Mouse (Mus musculus) WW6 (cell line): ENCODE measurements around the gene Atp1b3.
"Not testable (repeated sequence)": the region's sequence is repeated elsewhere in the genome, so short reads cannot be mapped to it uniquely, and the experiment has no call there.

Experiments
- DNase-seq: peaks from one replicate; pipeline ENCODE4 v3.0.0-alpha.2; 2013; ENCODE audit warnings: low read depth, low spot score

The Atp1b3 gene

DNA sequence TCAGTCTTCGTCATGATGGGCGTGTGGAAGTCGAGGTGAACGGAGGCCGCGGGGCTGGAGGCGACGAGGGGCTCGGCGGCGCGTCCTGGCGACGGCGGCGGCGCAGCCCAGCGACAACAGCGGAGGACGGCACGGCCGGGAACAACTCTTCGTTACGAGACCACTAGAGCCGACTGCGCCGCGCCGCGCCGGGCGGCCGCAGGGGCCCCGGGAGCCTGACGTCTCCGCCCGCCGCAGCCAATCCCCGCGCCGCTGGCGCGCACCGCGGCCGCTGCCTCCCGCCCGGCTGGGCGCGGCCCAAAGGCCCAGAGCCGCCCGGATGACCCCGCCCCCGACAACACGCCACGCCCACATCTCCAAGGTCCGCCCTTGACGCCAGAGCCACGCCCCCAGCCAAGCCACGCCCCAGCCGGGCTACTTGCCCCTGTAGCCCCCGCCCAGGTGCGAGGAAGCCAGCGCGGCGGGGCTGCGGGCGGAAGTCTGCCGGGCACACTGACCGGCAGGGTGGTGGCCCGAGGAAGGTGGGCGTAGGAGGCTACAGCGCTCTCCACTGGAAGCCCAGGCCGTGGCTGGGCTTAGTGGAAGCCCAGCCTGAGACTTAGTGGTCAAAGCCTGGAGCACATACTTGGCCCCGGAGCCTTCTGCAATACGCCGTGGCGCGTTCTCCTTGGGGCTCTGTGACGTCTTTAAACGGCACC is at the start of gene Atp1b3:
TSS of gene Atp1b3 (minus strand) at position 302 of the 698 bp plus-strand sequence.
- peak; percentile 86 for DNase-seq

DNA sequence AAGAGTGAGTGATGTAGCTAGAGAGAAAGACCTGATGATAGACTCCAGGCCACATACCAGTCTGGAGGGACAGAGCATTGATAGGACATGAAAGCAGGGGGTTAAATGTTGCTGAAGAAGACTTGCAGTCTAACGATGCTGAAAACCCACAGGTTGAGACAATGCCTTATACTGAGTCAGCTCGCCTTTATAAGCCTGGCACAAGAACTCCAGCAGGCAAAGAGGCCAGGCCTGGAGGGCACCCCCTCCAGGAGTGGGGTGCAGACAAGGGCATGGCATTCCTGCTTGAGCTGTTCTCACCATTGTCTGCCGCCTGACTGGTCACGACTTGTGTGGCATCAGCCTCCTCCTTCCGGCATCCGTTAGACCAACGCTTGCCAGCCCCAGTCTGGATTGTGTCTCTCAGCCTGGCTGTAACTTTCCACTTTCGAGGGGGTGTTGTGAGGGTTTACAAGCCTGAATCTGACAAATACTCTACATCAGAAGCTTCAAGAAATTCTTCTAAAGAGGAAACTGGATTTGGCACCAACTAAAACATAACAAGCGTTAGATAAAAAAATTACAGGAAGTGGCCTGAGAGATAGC is 48.7 kb upstream of the Atp1b3 start:
- DNase-seq = no peak

DNA sequence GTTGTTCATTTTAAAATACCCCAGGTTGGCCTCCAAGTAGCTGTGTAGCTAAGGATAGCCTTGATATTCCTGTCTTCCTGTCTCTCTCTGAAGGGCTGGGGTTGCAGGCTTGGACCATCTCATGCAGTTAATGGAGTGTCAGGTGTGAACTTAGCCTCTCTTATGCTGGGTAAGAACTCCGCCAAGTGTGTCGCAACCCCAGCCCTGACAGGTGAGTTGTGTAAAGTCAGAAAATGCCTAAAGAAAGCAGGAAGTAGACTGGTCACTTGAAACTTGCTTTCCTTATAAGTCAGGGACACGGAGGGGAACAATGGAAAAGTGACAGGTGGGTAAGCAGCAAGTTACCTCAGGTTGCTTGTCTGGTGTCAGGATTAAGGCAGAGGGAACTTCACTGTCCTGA is 40.1 kb upstream of the Atp1b3 start:
- no peak for DNase-seq

DNA sequence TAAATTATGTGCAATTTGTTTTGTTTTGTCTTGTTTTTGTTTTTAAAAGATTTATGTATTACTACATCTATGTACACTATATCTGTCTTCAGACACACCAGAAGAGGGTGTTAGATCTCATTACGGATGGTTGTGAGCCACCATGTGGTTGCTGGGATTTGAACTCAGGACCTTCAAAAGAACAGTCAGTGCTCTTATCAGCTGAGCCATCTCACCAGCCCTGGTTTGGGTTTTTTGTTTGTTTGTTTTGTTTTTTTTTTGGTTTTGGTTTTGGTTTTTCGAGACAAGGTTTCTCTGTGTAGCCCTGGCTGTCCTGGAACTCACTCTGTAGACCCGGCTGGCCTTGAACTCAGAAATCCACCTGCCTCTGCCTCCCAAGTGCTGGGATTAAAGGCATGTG is 35.7 kb upstream of the Atp1b3 start:
- not testable (repeated sequence) for DNase-seq

DNA sequence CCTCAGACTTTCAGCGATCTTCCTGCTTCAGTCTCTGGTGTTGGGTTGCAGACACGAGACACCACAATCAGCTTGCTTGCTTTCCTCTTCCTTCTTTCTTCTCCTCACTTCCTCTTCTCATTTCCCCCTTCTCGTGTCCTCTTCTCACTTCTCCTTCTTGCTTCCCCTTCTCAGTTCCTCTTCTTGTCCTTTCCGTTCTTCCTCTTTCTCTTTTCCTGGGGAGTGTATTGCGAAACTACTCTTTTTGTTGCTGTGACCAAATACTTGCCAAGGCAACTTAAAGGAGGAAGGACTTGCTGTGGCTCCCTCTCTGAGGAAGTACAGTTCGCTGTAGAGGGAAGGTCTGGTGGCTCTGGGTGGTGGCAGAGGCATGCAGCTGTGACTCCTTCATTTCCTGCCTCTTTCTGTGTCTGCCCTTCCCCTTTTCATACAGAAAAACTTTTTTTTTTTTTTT is 35.2 kb upstream of the Atp1b3 start:
- no peak for DNase-seq

DNA sequence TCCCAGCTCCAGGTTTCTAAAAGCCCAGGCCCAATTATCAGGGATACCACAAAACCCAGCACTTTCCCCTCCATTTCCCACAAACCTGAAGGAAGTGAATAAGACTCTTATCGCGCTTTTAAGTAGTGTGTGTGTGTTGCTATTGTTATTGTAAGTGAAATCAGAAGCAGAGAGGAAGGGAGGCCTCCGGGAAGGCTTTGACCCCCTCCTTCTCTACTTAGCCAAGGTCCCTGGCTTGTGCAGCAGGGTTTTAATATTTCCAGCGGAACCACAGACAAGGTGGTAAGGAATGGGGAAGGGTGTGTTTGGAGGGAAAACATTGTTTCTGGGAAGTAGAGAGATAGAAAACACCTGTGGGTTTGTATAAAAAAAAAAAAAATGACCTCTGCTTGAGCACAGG is 34.4 kb upstream of the Atp1b3 start:
- DNase-seq = no peak

DNA sequence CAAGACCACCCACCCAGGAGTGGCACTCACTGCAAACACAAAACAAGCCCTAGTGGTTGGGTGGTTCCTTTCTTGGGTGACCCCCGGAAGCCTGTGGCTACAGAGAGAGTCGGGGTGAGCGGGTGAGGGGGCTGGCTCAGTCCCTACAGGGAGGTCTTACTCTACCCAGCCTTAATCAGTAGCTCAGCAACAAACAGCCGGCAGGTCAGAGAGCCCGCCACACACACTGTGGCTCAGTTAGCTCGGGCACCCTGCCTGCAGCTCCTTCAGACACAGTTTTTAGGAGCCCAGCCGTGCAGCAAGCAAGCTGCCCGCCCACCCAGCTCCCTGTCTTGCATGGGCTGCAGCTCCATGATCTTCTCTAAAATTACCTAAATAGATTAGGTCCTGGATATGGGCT is 33.9 kb upstream of the Atp1b3 start:
- no peak for DNase-seq

DNA sequence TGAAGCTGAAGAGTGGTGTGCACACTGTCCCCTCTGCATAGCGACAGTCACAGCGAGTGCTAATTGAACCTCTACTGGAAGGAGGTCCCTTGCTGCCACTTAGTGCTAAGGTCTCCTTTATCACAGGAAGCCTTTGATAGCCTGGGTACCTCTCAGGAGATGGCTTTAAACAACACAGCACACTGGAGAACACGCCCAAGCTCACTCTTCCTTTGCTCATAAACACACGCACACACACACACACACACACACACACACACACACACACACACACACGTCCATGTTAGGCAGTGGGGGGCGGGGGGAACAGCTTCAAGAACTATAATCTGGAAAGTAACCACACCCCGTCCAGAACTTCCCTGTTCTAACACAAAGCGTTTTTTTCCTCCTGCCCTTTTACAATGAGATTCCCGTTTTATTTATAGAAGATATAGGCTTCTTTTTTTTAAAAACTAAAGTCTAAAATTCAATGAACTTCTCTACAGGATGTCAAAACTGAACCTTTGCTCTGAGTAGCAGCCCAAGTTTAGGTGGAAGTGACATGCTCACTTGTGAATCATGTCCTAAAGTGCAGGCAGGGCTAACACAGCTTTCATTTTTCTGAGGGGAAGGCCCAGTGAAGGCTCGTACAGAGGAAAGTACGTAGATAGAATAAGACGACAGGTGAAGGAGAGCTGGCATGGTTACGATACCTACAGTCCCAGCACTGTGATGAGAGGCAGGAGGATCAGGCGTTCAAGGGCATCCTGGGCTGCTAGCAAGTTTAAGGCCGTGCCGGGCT is 30.9 kb upstream of the Atp1b3 start:
- DNase-seq = no peak

DNA sequence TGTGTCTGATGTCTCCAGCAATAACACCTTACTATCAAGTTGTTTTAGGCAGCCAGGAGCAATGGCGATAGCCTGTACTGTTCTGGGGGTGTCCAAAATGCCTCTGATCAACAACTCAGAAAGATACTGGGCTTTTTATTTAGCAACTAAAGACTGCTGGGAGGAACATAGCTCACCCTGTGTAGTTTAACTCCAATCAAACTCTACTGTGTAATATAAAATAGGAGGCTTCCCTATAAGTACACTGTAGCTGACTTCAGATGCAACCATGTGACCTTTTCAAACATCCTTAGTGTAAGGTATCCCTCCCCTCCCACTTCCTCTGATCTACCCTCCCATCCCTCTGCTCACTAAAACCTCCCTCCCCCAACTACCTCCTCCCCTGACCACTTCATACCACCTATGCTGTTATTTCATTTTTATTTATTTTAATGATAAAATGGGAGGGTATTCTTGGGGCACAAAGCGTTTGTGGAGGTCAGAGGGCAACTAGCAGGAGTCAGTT is 29.5 kb upstream of the Atp1b3 start:
- DNase-seq = no peak

DNA sequence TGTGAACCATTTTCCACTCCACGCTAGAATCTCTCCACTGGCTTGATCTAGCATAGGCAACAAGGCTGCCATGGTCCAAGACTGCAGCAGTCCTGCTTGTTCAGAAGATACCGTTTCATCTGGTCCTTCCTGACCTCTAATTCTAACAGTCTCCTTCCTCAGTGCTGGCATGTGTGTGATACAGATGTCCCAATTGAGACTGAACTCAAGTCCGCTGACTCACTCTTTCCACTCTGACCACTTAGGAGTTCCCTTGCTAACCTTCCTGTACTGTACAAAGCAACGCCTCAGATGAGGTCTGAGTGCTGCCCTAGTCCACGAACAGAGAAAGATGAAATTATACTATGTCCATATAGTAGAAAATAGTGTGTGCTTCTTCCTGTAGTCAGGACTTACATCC is 28.9 kb upstream of the Atp1b3 start:
- no peak for DNase-seq

DNA sequence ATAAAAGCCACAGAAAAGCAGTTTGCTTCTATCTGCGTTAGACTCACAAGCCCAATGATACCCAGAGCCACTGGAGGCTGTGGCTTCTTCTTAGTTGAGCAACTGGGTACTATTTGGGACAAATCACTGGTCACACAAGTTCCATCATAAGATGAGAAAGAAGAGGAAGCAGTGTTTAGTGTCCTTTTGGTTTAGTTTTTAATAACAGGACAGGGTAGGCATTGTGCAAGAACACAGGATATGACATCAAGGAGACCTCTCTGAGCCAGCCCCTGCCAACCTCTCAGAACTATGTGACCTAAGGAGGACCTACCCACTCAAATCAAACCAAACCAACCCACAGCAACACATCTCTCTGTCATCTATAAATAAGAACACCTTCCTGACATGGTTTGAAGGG is 27.7 kb upstream of the Atp1b3 start:
- no peak for DNase-seq

DNA sequence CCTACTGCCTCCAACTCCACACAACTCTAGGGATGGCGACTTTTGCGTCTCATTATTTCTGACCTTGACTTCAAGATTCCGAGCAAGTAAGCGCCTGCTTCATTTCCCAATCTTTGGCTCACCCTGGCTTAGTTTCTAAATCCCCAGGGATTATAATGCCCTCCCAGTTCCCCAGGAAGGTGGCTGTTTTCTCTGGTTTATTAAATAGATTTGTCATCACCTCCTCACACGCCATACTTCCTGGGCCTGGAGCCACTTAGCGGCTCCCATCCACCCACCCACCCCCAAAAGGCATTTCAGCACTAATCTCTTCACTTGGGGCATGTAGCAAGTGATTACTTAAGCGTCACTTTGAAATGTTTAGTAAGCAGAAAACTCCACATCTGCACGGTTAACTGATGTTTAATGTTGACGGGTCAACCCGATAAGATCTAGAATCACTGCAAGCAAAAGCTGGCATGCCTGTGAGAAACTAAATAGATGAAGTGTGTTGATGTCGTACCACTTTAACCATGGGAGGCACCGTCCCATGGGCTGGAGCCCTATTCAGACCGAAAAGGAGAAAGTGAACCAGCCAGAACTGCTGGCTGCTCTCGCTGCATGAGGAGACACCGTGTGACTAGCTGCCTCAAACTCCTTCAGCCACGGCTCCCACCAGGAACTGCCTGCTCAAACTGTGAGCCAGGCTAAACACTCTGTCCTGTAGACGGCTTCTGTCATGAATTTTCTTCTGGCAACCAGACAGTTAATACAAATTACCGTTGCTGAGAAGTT is 19.7 kb upstream of the Atp1b3 start:
- DNase-seq = no peak

DNA sequence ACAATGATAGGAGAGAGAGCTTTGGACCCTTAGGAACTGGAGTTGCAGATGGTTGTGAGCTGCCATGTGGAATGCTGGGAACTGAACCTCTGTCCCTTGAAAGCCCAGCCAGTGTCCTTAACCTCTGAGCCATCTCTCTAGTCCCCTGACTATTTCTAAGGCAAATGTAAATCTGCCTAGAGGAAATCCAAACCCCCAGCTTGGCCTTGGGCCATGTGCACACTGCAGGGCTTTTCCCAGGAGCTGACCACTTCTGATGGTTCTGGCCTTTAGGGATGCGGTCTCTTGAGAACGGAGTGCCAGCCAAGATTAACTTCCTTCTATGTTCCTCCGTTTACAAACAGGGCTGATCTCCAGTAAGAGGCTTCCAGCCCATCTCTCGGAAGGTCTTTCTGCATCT is 18.5 kb upstream of the Atp1b3 start:
- DNase-seq = no peak

DNA sequence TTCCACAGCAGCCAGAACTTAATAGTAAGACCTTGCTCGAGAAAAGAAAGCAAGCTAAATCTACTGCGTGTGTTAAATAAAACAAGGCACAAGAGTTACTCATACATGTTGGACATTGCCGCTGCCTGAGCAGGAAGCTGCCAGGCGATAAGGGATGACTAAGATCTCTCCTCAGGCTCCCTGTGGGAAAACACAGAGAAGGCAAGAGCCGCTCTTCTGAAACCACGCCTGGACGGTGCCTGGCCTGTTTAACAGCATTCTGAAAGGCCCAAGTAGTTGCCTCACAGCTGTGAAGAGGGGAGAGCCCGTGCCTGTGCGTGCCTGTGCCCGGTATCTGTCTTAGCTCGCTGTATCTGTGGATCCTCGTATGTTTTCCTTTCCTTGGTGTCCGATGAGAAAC is 17.2 kb upstream of the Atp1b3 start:
- no peak for DNase-seq

DNA sequence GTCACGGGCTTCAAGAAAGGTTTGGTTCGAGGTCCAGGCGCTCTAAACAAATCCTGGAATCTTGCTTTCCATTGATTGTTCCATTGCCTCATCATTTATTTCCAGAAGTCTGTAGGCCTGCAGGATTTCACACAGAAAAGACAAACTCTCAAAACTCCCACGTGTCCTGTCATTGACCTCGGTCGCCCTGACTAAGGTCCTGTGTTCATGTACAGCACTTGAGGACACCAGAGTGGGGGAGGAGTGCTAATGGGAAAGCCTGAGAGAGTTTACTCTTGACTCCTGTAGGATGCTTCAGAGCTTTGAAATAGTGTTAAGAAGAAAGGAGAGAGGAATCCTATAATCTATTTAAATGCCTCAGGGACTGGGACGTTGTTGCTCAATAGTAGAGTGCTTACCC is 15.3 kb upstream of the Atp1b3 start:
- DNase-seq = no peak

DNA sequence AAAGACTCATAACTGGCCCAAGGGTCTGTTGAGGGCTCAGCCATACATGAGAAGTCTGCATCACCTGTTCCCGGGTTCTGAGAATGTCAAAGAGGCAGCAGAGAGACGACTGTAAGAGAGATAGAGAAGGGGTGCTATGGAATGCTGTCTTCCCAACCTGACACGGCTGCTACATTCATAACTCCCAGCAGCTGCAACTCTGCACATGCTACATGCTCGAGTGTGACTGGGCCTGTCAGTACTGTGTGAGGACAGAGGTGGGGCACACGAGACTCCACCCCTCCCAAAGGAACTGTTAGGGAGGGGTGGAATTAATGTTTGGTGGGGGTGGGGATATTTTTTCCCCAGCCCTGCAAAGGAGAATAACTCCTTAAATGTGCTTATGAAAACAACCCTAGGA is 14.5 kb upstream of the Atp1b3 start:
- DNase-seq = no peak

DNA sequence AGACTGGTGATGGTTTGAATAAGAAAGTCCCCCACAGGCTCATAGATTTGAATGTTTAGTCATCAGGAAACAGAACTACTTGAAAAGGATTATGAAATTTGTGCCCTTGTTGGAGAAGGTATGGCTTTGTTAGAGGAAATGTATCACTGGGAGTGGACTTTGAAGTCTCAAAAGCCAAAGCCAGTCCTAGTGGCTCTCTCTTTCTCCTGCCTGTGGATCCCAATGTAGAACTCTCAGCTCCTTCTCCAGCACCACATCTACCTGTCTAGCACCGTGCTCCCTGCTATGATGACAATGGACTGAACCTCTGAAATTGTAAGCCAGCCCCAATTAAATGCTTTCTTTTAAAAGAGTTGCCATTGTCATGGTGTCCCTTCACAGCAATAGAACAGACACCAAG is 12.9 kb upstream of the Atp1b3 start:
- no peak for DNase-seq

DNA sequence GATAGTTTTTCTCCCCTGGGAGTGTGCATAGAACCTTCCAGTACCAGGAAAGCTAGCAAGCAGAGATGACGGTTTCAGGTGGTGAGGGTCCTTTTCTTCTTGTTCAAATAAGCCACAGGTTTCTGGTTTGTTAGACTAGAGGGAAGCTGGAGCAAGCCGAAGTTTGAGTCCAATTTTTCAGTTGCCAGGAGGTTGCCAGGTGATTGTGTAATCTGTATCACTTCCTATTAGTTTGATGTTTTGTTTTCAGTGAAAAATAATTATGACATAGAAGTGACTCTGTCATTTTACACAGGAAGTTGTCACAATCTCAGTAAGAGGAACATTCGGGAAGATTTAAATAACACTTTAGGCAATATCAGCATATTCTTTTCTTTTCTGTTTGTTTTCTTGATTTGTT is 11.6 kb upstream of the Atp1b3 start:
- DNase-seq = no peak

DNA sequence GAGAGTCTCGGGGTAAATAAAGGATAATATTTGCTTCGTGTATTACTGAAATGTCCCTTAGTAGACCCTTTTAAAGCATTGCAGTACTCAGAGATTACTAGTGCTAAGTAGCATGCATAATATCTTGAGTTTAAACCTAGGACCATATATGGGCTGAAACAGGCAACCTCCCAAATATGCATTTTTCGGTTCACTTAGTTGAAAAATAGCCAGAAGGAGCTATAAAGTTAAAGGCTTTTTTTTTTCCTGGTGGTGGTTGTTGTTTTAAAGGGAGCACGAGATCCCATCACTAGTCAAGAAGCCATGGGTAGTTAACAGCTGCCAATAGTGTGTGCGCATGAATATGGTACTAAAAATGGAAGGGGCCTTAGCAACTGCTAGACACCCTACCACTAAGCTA is 6.8 kb upstream of the Atp1b3 start:
- DNase-seq = no peak

DNA sequence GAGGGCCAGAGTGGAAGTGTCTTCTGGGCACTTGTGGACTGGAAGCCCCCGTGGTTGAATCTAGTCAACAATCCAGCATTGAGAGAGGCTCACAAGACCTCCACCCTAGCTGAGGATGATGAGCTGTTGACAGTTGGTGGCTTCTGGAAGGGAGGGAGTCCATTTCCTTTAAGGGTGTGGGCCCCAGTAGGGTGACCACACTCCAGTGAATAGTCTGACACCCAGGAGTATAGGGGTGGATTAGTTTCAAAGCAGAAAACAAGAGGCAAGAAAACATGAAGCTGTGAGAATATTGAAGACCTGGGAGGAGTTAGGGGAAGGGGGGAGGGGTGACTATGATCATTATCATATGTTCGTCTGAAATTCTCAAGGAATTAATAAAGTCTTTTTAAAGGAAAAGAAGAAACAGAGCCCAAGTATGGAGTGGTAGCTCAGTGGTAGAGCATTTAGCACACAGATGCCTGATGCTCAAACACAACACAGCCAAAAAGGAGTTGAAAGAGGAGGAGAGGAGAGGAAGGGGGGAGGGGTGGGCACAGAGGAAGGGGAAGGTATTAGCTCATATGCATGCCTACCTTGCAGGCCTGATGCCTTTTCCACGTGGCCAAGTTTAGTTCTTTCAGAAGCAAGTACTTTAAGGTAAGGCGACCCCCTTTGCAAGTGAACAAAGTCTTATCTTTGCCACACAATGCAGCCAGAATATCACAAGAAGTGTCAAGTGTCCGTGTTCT is 5.6 kb upstream of the Atp1b3 start:
- DNase-seq = no peak

DNA sequence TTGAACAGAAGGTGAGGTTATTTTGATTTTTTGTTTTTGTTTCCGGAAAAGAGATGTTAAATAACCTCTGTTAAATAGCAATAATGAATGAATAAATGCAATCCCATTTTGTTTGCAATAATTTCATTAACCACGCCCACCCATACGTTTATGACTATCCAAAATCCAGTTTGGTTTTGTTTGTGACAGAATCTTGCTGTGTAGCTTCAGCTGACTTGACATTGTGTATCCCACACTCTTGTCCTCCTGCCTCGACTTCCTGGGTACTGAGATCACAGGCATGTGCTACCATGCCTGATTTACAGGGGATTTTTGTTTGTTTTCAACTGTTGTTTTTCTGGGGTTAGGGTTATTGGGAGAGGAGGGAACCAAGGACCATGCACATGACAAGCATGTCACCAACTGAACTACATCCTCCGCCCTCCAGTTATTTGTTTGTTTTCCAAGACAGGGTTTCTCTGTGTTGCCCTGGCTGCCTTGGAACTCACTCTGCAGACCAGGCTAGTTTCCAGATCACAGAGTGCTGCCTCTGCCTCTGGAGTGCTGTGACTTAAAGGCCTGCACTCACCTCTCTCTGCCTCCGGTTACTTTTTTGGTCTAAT is 1.1 kb upstream of the Atp1b3 start:
- DNase-seq = no peak
